ENCODE assay signal across 9 mouse cellular contexts in the genomic region with DNA sequence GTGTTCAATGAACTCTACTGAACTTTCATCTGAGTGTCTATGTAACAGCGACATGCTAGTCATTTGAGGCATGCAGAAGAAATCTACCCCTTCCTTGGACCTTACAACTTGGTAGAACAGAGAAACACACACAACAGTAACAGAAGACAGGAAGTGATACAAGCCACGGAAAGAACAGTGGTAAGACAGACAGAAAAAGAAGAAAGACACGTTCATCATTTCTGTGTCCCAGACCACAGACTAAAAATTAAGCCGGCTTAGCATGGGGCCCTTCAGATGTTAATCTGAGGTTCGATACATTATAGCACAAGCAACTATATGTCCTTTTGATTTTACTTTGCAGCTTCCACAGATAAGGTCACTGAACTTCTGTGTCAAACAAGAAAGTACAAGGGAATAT. TPM values are rescaled to one million over a fixed set of nuclear protein-coding genes. Genes with fewer than 3 reads are reported as not detected.
DNase-seq lines count a peak whose midpoint lies in the region; ATAC-seq and TF ChIP-seq lines count a peak whose summit lies in the region.
"Had no signal": no experiment of that assay in that cellular context is flagged by ENCODE, and none has a peak within 500 bp of the region (broad histone marks: within the 10 kb centered on the region; RNA-seq: fewer than 3 reads in every experiment).

No protein-coding gene starts in this region.

- H3K79me2 ChIP-seq in liver, adult 2 months (ENCODE audit: control insufficient read depth, insufficient read depth, low read length), result peaks cover 31% of the 10 kb centered on the region

- H3K4me1 ChIP-seq in liver, adult 2 months (ENCODE audit: control insufficient read depth, insufficient read depth, low read length), result peaks cover 7% of the 10 kb centered on the region; the same call in 1 of the 2 replicates
- peaks cover 10% of the 10 kb centered on the region; the same call in 1 of the 2 replicates for H3K4me1 ChIP-seq in intestine, embryonic 15.5 days (replicated peaks)
- peaks cover 34% of the 10 kb centered on the region for H3K4me1 ChIP-seq in neural tube, embryonic 13.5 days (replicated peaks)

- no peaks in the 10 kb centered on the region for H3K27me3 ChIP-seq in liver, adult 2 months (ENCODE audit: control insufficient read depth, insufficient read depth, low read length)
- no peaks in the 10 kb centered on the region for H3K27me3 ChIP-seq in intestine, embryonic 15.5 days (replicated peaks)
- H3K27me3 ChIP-seq in neural tube, embryonic 13.5 days, result no peaks in the 10 kb centered on the region

- no peaks in the 10 kb centered on the region for H3K36me3 ChIP-seq in liver, adult 2 months (ENCODE audit: control insufficient read depth, insufficient read depth, low read length)
- no peaks in the 10 kb centered on the region for H3K36me3 ChIP-seq in intestine, embryonic 15.5 days
- no peaks in the 10 kb centered on the region for H3K36me3 ChIP-seq in neural tube, embryonic 13.5 days

- peak overlapping the region; percentile 56 for H3K4me2 ChIP-seq in intestine, embryonic 15.5 days (replicated peaks)
- peak overlapping the region; percentile 65 for H3K4me2 ChIP-seq in neural tube, embryonic 13.5 days

- ATAC-seq in common myeloid progenitor, adult 5-6 weeks (replicated peaks; ENCODE audit: low read depth, poor library complexity, severe bottlenecking), result peak; percentile 17; the same call in 1 of the 2 replicates
- no peak for ATAC-seq in intestine, embryonic 15.5 days
- no peak for ATAC-seq in neural tube, embryonic 13.5 days (ENCODE audit: low read depth)

- H3K9ac ChIP-seq in liver, adult 2 months (ENCODE audit: low read depth, low read length), result no peak overlapping the region
- H3K9ac ChIP-seq in intestine, embryonic 15.5 days, result no peak overlapping the region
- H3K9ac ChIP-seq in neural tube, embryonic 13.5 days, result peak overlapping the region; percentile 98

- DNase-seq in liver, adult 2 months (ENCODE audit: extremely low read depth, low read depth, low spot score), result no peak
- DNase-seq in liver, result no peak
- no peak for DNase-seq in gastrocnemius, adult 8-10 months (ENCODE audit: low spot score in 2 of 2)
- DNase-seq in layer of hippocampus, postnatal 10 days (ENCODE audit: low spot score in 2 of 2), result no peak
- DNase-seq: adrenal gland, adult 8-10 months; kidney, postnatal 14 days had no signal

- no peak for TF ChIP-seq POLR2A in liver, adult 2 months (IDR thresholded peaks at IDR 0.05; ENCODE audit: extremely low read depth, insufficient read depth, low read length)

- 64% methylated on average over 5 of the region's 5 CpGs for WGBS in liver, adult 2 months
- WGBS in intestine, embryonic 15.5 days, result 57% methylated on average over 5 of the region's 5 CpGs
- 82% methylated on average over 5 of the region's 5 CpGs for WGBS in neural tube, embryonic 13.5 days

- H3K9me3 ChIP-seq in intestine, embryonic 15.5 days, result no peaks in the 10 kb centered on the region
- no peaks in the 10 kb centered on the region for H3K9me3 ChIP-seq in neural tube, embryonic 13.5 days

- TF ChIP-seq CTCF in liver, adult 2 months (IDR thresholded peaks at IDR 0.05; ENCODE audit: low read depth, low read length), result no peak

- H3K4me3 ChIP-seq in liver, adult 2 months (ENCODE audit: insufficient read depth, low read depth, low read length), result peak overlapping the region; percentile 16; the same call in 1 of the 2 replicates
- no peak overlapping the region for H3K4me3 ChIP-seq in intestine, embryonic 15.5 days (replicated peaks)
- H3K4me3 ChIP-seq in neural tube, embryonic 13.5 days, result peak overlapping the region; percentile 90

- no peak overlapping the region for H3K27ac ChIP-seq in liver, adult 2 months (replicated peaks; ENCODE audit: insufficient read depth, low read depth, low read length)
- no peak overlapping the region for H3K27ac ChIP-seq in intestine, embryonic 15.5 days
- H3K27ac ChIP-seq in neural tube, embryonic 13.5 days (replicated peaks), result no peak overlapping the region

RNA-seq across cellular contexts. Expression of a gene that starts 2.1 kb away (rescaled TPM):
- total RNA-seq in liver, adult 2 months (2014; rRNA removed), result 44.6 and 47.7 TPM in 2 replicates
- 12.5 and 14.5 TPM in 2 replicates for polyA plus RNA-seq in liver, adult 2 months (2012; rRNA removed)
- 152 and 155 TPM in 2 replicates for total RNA-seq in common myeloid progenitor, adult 5-6 weeks (2017)
- 169 and 180 TPM in 2 replicates for polyA plus RNA-seq in intestine, embryonic 15.5 days (2015; fragmentation: Nextera tagmentation; extraction: Ambion mirVana)
- polyA plus RNA-seq in neural tube, embryonic 13.5 days (2015; fragmentation: Nextera tagmentation; extraction: Ambion mirVana), result 165 and 177 TPM in 2 replicates
- 10 to 100 TPM; 16.5 to 23.0 (median 19.6) TPM for total RNA-seq in gastrocnemius, adult 8-10 months (2022)
- 10 to 100 TPM; 97.5 to 99.8 TPM for total RNA-seq in layer of hippocampus, postnatal 10 days (2021)

RNA-seq across cellular contexts. Expression of a gene that starts 51.2 kb away (rescaled TPM):
- 4.1 and 4.4 TPM in 2 replicates for total RNA-seq in liver, adult 2 months (2014; rRNA removed)
- 1.2 and 1.8 TPM in 2 replicates for polyA plus RNA-seq in liver, adult 2 months (2012; rRNA removed)
- 126 and 151 TPM in 2 replicates for total RNA-seq in common myeloid progenitor, adult 5-6 weeks (2017)
- 58.8 and 60.8 TPM in 2 replicates for polyA plus RNA-seq in intestine, embryonic 15.5 days (2015; fragmentation: Nextera tagmentation; extraction: Ambion mirVana)
- 36.3 and 42.7 TPM in 2 replicates for polyA plus RNA-seq in neural tube, embryonic 13.5 days (2015; fragmentation: Nextera tagmentation; extraction: Ambion mirVana)
- total RNA-seq in gastrocnemius, adult 8-10 months (2022), result 1 to 10 TPM; 3.8 to 6.4 (median 5.6) TPM
- 10 to 100 TPM; 17.3 to 20.7 TPM for total RNA-seq in layer of hippocampus, postnatal 10 days (2021)
